Mouse (Mus musculus) lung, postnatal 0 days (tissue): Measurements from ENCODE around the gene Usp8.
A peak's percentile ranks its signal among the peaks of the same experiment; 100 is the strongest.

Source experiments
- CTCF ChIP-seq: IDR thresholded peaks from 2 replicates; pipeline ENCODE4 v1.5.1; 2016; ENCODE audit warnings: antibody characterized with exemption, mild to moderate bottlenecking
- EP300 ChIP-seq: IDR thresholded peaks from 2 replicates; pipeline ENCODE4 v1.6.1; 2016; ENCODE audit warnings: antibody characterized with exemption, mild to moderate bottlenecking, control low read depth

GRCm38 (mm10) chr2:126706759-126707437 lies at the start of gene Usp8:
- TF ChIP-seq CTCF (peak; percentile 35; the same call in 1 of the 2 replicates), EP300 (0 out of 2 replicates have a peak, but pooled peaks have one; percentile 57)
